Mouse (Mus musculus) kidney, postnatal 36 days (tissue): ENCODE measurements around the gene Foxp1.

Source experiments
- DNase-seq, 2 experiments: peaks; one replicate each; pipeline ENCODE4 v3.0.0; 2021 to 2022; ENCODE audit warnings: mixed read lengths in 2 of 2

Gene Foxp1

GRCm38 (mm10) chr6:98934381-98934780, 588.1 kb downstream of the Foxp1 start:
- DNase-seq, result no peak

GRCm38 (mm10) chr6:98933135-98933724, 589.3 kb downstream of the Foxp1 start:
- no peak for DNase-seq

GRCm38 (mm10) chr6:98931881-98932540, 590.5 kb downstream of the Foxp1 start:
- no peak for DNase-seq

- no peak for DNase-seq
These were observed 591.7 kb downstream of the Foxp1 start for GRCm38 (mm10) chr6:98930652-98931300.

- DNase-seq, result no peak
These were observed 594.2 kb downstream of the Foxp1 start for GRCm38 (mm10) chr6:98928365-98928764.

- no peak for DNase-seq
These were observed 621.3 kb downstream of the Foxp1 start for GRCm38 (mm10) chr6:98901259-98901658.

GRCm38 (mm10) chr6:98878208-98878607, 644.3 kb downstream of the Foxp1 start:
- no peak for DNase-seq

GRCm38 (mm10) chr6:98876401-98876800, 646.1 kb downstream of the Foxp1 start:
- no peak for DNase-seq
